Comparison of ENCODE assay signal across 28 mouse cellular contexts in genomic region chr5:24366426-24366825, GRCm38 (mm10). TPM values are rescaled to one million over a fixed set of nuclear protein-coding genes. Genes with fewer than 3 reads are reported as not detected.
A peak's percentile ranks its signal among the peaks of the same experiment; 100 is the strongest.
DNase-seq lines count a peak whose midpoint lies in the region; ATAC-seq lines count a peak whose summit lies in the region.
"Had no signal": no experiment of that assay in that cellular context is flagged by ENCODE, and none has a peak within 500 bp of the region (broad histone marks: within the 10 kb centered on the region; RNA-seq: fewer than 3 reads in every experiment).

No protein-coding gene starts in this region.

- H3K4me1 ChIP-seq in heart, embryonic 13.5 days = peaks cover 21% of the 10 kb centered on the region
- no peaks in the 10 kb centered on the region for H3K4me1 ChIP-seq in kidney, embryonic 16.5 days (ENCODE audit: insufficient read depth, low read length)
- no peaks in the 10 kb centered on the region for H3K4me1 ChIP-seq in kidney, embryonic 14.5 days (ENCODE audit: control insufficient read depth, insufficient read depth, low read length)
- peaks cover 14% of the 10 kb centered on the region for H3K4me1 ChIP-seq in brown adipose tissue, adult 24 weeks (ENCODE audit: control insufficient read depth, insufficient read depth, insufficient read length, low read length)
- H3K4me1 ChIP-seq: embryonic facial prominence, embryonic 15.5 days; lung, embryonic 15.5 days had no signal

- H3K4me3 ChIP-seq in heart, embryonic 13.5 days = peak overlapping the region; percentile 50
- H3K4me3 ChIP-seq in kidney, embryonic 16.5 days (ENCODE audit: low read length) = no peak overlapping the region
- no peak overlapping the region for H3K4me3 ChIP-seq in kidney, embryonic 14.5 days (ENCODE audit: low read length)
- no peak overlapping the region for H3K4me3 ChIP-seq in brown adipose tissue, adult 24 weeks (ENCODE audit: insufficient read depth, low read depth, low read length)
- H3K4me3 ChIP-seq: forebrain, embryonic 12.5 days had no signal

- H3K27me3 ChIP-seq in heart, embryonic 13.5 days (replicated peaks) = peaks cover 3% of the 10 kb centered on the region
- no peaks in the 10 kb centered on the region for H3K27me3 ChIP-seq in kidney, embryonic 16.5 days (ENCODE audit: insufficient read depth, low read length)
- H3K27me3 ChIP-seq in kidney, embryonic 14.5 days (ENCODE audit: control insufficient read depth, insufficient read depth, low read length) = no peaks in the 10 kb centered on the region
- H3K27me3 ChIP-seq: lung, embryonic 15.5 days had no signal

- intact Hi-C loops in heart, postnatal 14 days (cut with DNase I) = no loop called here

- H3K4me2 ChIP-seq in heart, embryonic 13.5 days = peak overlapping the region; percentile 59
- peak overlapping the region; percentile 33 for H3K4me2 ChIP-seq in kidney, embryonic 16.5 days (replicated peaks; ENCODE audit: low read depth, low read length)
- H3K4me2 ChIP-seq in kidney, embryonic 14.5 days (replicated peaks; ENCODE audit: low read depth, low read length) = no peak overlapping the region
- H3K4me2 ChIP-seq: embryonic facial prominence, embryonic 15.5 days; forebrain, embryonic 12.5 days had no signal

- no peak for ATAC-seq in heart, embryonic 13.5 days (ENCODE audit: extremely low read depth, insufficient number of reproducible peaks, low FRiP score, low TSS enrichment)
- no peak for ATAC-seq in kidney, embryonic 16.5 days (ENCODE audit: low FRiP score, low TSS enrichment)
- no peak for ATAC-seq in kidney, embryonic 14.5 days (ENCODE audit: low FRiP score, low TSS enrichment)
- ATAC-seq: forebrain, postnatal 0 days; intestine, embryonic 16.5 days had no signal

- 0 out of 2 replicates have a peak overlapping the region, but pooled peaks have one; percentile 24 for H3K27ac ChIP-seq in heart, embryonic 13.5 days (replicated peaks)
- no peak overlapping the region for H3K27ac ChIP-seq in kidney, embryonic 16.5 days (ENCODE audit: low read length)
- no peak overlapping the region for H3K27ac ChIP-seq in kidney, embryonic 14.5 days (ENCODE audit: low read depth, low read length)
- H3K27ac ChIP-seq in brown adipose tissue, adult 24 weeks (replicated peaks; ENCODE audit: low read depth, low read length) = peak overlapping the region; percentile 60
- H3K27ac ChIP-seq: embryonic facial prominence, embryonic 10.5 days; embryonic facial prominence, embryonic 15.5 days; forebrain, embryonic 12.5 days; liver, embryonic 14.5 days; lung, embryonic 15.5 days had no signal

- 0 out of 2 replicates have a peak overlapping the region, but pooled peaks have one; percentile 40 for H3K9ac ChIP-seq in heart, embryonic 13.5 days
- no peak overlapping the region for H3K9ac ChIP-seq in kidney, embryonic 16.5 days (replicated peaks; ENCODE audit: low read length)
- H3K9ac ChIP-seq in kidney, embryonic 14.5 days (ENCODE audit: low read depth, low read length) = no peak overlapping the region
- H3K9ac ChIP-seq: embryonic facial prominence, embryonic 15.5 days; forebrain, embryonic 12.5 days; forebrain, postnatal 0 days; liver, embryonic 14.5 days; lung, embryonic 15.5 days had no signal

- H3K9me3 ChIP-seq in heart, embryonic 13.5 days = no peaks in the 10 kb centered on the region
- no peaks in the 10 kb centered on the region for H3K9me3 ChIP-seq in kidney, embryonic 16.5 days (ENCODE audit: low read length)
- H3K9me3 ChIP-seq in kidney, embryonic 14.5 days (ENCODE audit: control insufficient read depth, low read length) = no peaks in the 10 kb centered on the region
- H3K9me3 ChIP-seq: embryonic facial prominence, embryonic 10.5 days; embryonic facial prominence, embryonic 15.5 days; forebrain, embryonic 12.5 days; G1E; lung, embryonic 15.5 days had no signal

- WGBS in heart, embryonic 13.5 days = 58% methylated on average over 9 of the region's 9 CpGs
- WGBS in kidney, embryonic 16.5 days = 81% methylated on average over 9 of the region's 9 CpGs
- WGBS in kidney, embryonic 14.5 days = 81% methylated on average over 9 of the region's 9 CpGs

- peak; percentile 90 for DNase-seq in heart, adult 11 months
- DNase-seq in heart, postnatal 14 days = no peak
- DNase-seq in heart, adult 9 months (ENCODE audit: low spot score in 2 of 2) = no peak
- no peak for DNase-seq in frontal cortex, postnatal 10 days (ENCODE audit: low spot score in 2 of 2)
- DNase-seq: adrenal gland, adult 8-10 months; cerebellum, adult 8-10 months; cerebellum, postnatal 25 days; forebrain, postnatal 0 days; gastrocnemius, postnatal 25 days; kidney, adult 8-10 months; kidney, postnatal 14 days; layer of hippocampus, adult 9-11 months; liver; midbrain, embryonic 14.5 days had no signal

- peaks cover 4% of the 10 kb centered on the region; the same call in 1 of the 2 replicates for H3K36me3 ChIP-seq in heart, embryonic 13.5 days
- H3K36me3 ChIP-seq in kidney, embryonic 16.5 days (ENCODE audit: insufficient read depth, low read length) = no peaks in the 10 kb centered on the region
- no peaks in the 10 kb centered on the region for H3K36me3 ChIP-seq in kidney, embryonic 14.5 days (ENCODE audit: control insufficient read depth, insufficient read depth, low read length)
- H3K36me3 ChIP-seq: embryonic facial prominence, embryonic 10.5 days; embryonic facial prominence, embryonic 15.5 days; forebrain, embryonic 12.5 days; G1E; lung, embryonic 15.5 days had no signal

RNA-seq across cellular contexts. Expression of gene Nos3, which starts 1.8 kb away (rescaled TPM):
- 10 to 100 TPM; 34.5 to 35.6 TPM for total RNA-seq in heart, postnatal 14 days (2021)
- polyA plus RNA-seq in heart, embryonic 13.5 days (2015; fragmentation: Nextera tagmentation; extraction: Ambion mirVana) = 34.0 and 35.0 TPM in 2 replicates
- polyA plus RNA-seq in kidney, embryonic 16.5 days (2015; fragmentation: Nextera tagmentation; extraction: Ambion mirVana) = 19.7 and 20.3 TPM in 2 replicates
- polyA plus RNA-seq in kidney, embryonic 14.5 days (2014; fragmentation: Nextera tagmentation; extraction: Ambion mirVana) = 6.3 and 12.0 TPM in 2 replicates
- polyA plus RNA-seq in brown adipose tissue, adult 24 weeks (2012; ENCODE audit: insufficient read depth, insufficient read length, missing spikeins) = 10.2 and 11.2 TPM in 2 replicates
- total RNA-seq: hematopoietic stem cell, adult 5-6 weeks; monocyte, adult 5-6 weeks had no signal

RNA-seq across cellular contexts. Expression of gene Kcnh2, which starts 15.0 kb away (rescaled TPM):
- 10 to 100 TPM; 75.5 to 85.8 TPM for total RNA-seq in heart, postnatal 14 days (2021)
- polyA plus RNA-seq in heart, embryonic 13.5 days (2015; fragmentation: Nextera tagmentation; extraction: Ambion mirVana) = 24.4 and 26.2 TPM in 2 replicates
- 5.9 and 6.5 TPM in 2 replicates for polyA plus RNA-seq in kidney, embryonic 16.5 days (2015; fragmentation: Nextera tagmentation; extraction: Ambion mirVana)
- 4.6 and 5.7 TPM in 2 replicates for polyA plus RNA-seq in kidney, embryonic 14.5 days (2014; fragmentation: Nextera tagmentation; extraction: Ambion mirVana)
- 1.4 and 2.3 TPM in 2 replicates for polyA plus RNA-seq in brown adipose tissue, adult 24 weeks (2012; ENCODE audit: insufficient read depth, insufficient read length, missing spikeins)
- total RNA-seq: monocyte, adult 5-6 weeks had no signal

RNA-seq across cellular contexts. Expression of gene Atg9b, which starts 25.5 kb away (rescaled TPM):
- under 1 TPM; 0.41 to 0.45 TPM for total RNA-seq in heart, postnatal 14 days (2021)
- 0.87 and 1.4 TPM in 2 replicates for polyA plus RNA-seq in heart, embryonic 13.5 days (2015; fragmentation: Nextera tagmentation; extraction: Ambion mirVana)
- 1.0 and 1.7 TPM in 2 replicates for polyA plus RNA-seq in kidney, embryonic 16.5 days (2015; fragmentation: Nextera tagmentation; extraction: Ambion mirVana)
- 1.1 and 1.3 TPM in 2 replicates for polyA plus RNA-seq in kidney, embryonic 14.5 days (2014; fragmentation: Nextera tagmentation; extraction: Ambion mirVana)
- polyA plus RNA-seq in brown adipose tissue, adult 24 weeks (2012; ENCODE audit: insufficient read depth, insufficient read length, missing spikeins) = 5.8 and 6.2 TPM in 2 replicates
- total RNA-seq: monocyte, adult 5-6 weeks had no signal

RNA-seq across cellular contexts. Expression of gene Abcb8, which starts 27.0 kb away (rescaled TPM):
- total RNA-seq in heart, postnatal 14 days (2021) = 10 to 100 TPM; 81.9 to 87.0 TPM
- polyA plus RNA-seq in heart, embryonic 13.5 days (2015; fragmentation: Nextera tagmentation; extraction: Ambion mirVana) = 62.0 and 63.4 TPM in 2 replicates
- polyA plus RNA-seq in kidney, embryonic 16.5 days (2015; fragmentation: Nextera tagmentation; extraction: Ambion mirVana) = 76.1 and 80.3 TPM in 2 replicates
- 44.9 and 55.0 TPM in 2 replicates for polyA plus RNA-seq in kidney, embryonic 14.5 days (2014; fragmentation: Nextera tagmentation; extraction: Ambion mirVana)
- 107 and 122 TPM in 2 replicates for polyA plus RNA-seq in brown adipose tissue, adult 24 weeks (2012; ENCODE audit: insufficient read depth, insufficient read length, missing spikeins)

RNA-seq across cellular contexts. Expression of gene Asic3, which starts 46.8 kb away (rescaled TPM):
- under 1 TPM in 1 of 2 experiments, not detected in 1; 0.39 TPM for total RNA-seq in heart, postnatal 14 days (2021)
- polyA plus RNA-seq in heart, embryonic 13.5 days (2015; fragmentation: Nextera tagmentation; extraction: Ambion mirVana) = 0.25 TPM in 1 of 2 replicates, not detected in the other
- polyA plus RNA-seq in kidney, embryonic 16.5 days (2015; fragmentation: Nextera tagmentation; extraction: Ambion mirVana) = 0.40 and 0.55 TPM in 2 replicates
- polyA plus RNA-seq in kidney, embryonic 14.5 days (2014; fragmentation: Nextera tagmentation; extraction: Ambion mirVana) = 0.57 and 0.60 TPM in 2 replicates
- not detected in 2 replicates for polyA plus RNA-seq in brown adipose tissue, adult 24 weeks (2012; ENCODE audit: insufficient read depth, insufficient read length, missing spikeins)
- total RNA-seq: forebrain, postnatal 0 days; hematopoietic stem cell, adult 5-6 weeks; left cerebral cortex, postnatal 14 days; monocyte, adult 5-6 weeks had no signal
- polyA plus RNA-seq: G1E; liver, embryonic 14.5 days; midbrain, embryonic 14.5 days had no signal

Comparison
In these comparisons a context has a peak if more than half of its experiments do, and no peak if none do; other contexts are left out.
1. H3K27ac ChIP-seq: peak in heart, embryonic 13.5 days (single experiment) and brown adipose tissue, adult 24 weeks (single experiment); none in kidney, embryonic 16.5 days (single experiment) and kidney, embryonic 14.5 days (single experiment).